Mouse (Mus musculus) lung, embryonic 15.5 days (tissue): Measurements from ENCODE around the gene Zfp296. TPM values are rescaled to one million over a fixed set of nuclear protein-coding genes. Genes with fewer than 3 reads are reported as not detected.
"Not testable (repeated sequence)": the region's sequence is repeated elsewhere in the genome, so short reads cannot be mapped to it uniquely, and the experiment has no call there.

Experiments used
- ATAC-seq: fragments of 200-750 bp; cut with Nextera tagmentation; 2 replicates; pipeline ENCODE4 v1.8.0; 2017; ENCODE audit warnings: moderate number of reproducible peaks, borderline replicate concordance; ENCODE audit not compliant: low FRiP score, low TSS enrichment; ENCODE audit errors: extremely low read depth
- H3K27ac ChIP-seq: fragments of 300-500 bp; sonication (generic); 2 replicates; pipeline ENCODE4 v1.5.1; 2015; ENCODE audit warnings: moderate library complexity, mild to moderate bottlenecking, inconsistent platforms
- H3K27me3 ChIP-seq: fragments of 300-500 bp; sonication (generic); 2 replicates; pipeline ENCODE4 v1.6.1; 2015; ENCODE audit warnings: inconsistent platforms
- H3K36me3 ChIP-seq: fragments of 300-500 bp; sonication (generic); 2 replicates; pipeline ENCODE4 v1.6.1; 2015; ENCODE audit warnings: inconsistent platforms
- H3K4me1 ChIP-seq: fragments of 300-500 bp; sonication (generic); 2 replicates; pipeline ENCODE4 v1.6.1; 2015; ENCODE audit warnings: inconsistent platforms
- H3K4me2 ChIP-seq: fragments of 300-500 bp; sonication (generic); 2 replicates; pipeline ENCODE4 v1.6.1; 2015; ENCODE audit warnings: inconsistent platforms, mild to moderate bottlenecking, moderate library complexity
- H3K4me3 ChIP-seq: fragments of 300-500 bp; sonication (generic); 2 replicates; pipeline ENCODE4 v1.5.1; 2015; ENCODE audit warnings: mild to moderate bottlenecking, inconsistent platforms
- H3K9ac ChIP-seq: fragments of 300-500 bp; sonication (generic); 2 replicates; pipeline ENCODE4 v1.6.1; 2015; ENCODE audit warnings: inconsistent platforms
- H3K9me3 ChIP-seq: fragments of 300-500 bp; sonication (generic); 2 replicates; pipeline ENCODE4 v1.6.1; 2016; ENCODE audit warnings: inconsistent platforms
- WGBS: fragments of 180-500 bp; shearing (Covaris S2); methylation state at CpG from one replicate; pipeline ENCODE4 v1.1.7; 2015; 5-methylcytosine and 5-hydroxymethylcytosine counted together
- polyA plus RNA-seq: library from polyadenylated mRNA; unstranded; fragments of >200 nt; fragmentation: Nextera tagmentation; extraction: Ambion mirVana; gene quantifications from 2 replicates; pipeline ENCODE4 v1.2.1, GENCODE M21; 2015

The Zfp296 gene
- polyA plus RNA-seq, 1 experiment from 2014 or later, result 0.50 TPM

- Histone ChIP-seq H3K4me2 (no peak overlapping the region), H3K9me3 (no peaks in the 10 kb centered on the region), H3K36me3 (peaks cover 87% of the 10 kb centered on the region), H3K4me3 (no peak overlapping the region), H3K4me1 (no peaks in the 10 kb centered on the region), H3K9ac (no peak overlapping the region), H3K27ac (no peak overlapping the region), H3K27me3 (no peaks in the 10 kb centered on the region)
- 83% methylated on average over 46 of the region's 46 CpGs for WGBS
- no peak for ATAC-seq
These were observed 9.2 kb downstream of the Zfp296 start for GRCm38 (mm10) chr7:19586269-19586668.

GRCm38 (mm10) chr7:19589207-19589606 is 12.1 kb downstream of the Zfp296 start:
- no peak overlapping the region for H3K9ac ChIP-seq
- WGBS, result 40% methylated on average over 3 of the region's 3 CpGs
- no peaks in the 10 kb centered on the region for H3K27me3 ChIP-seq
- H3K4me3 ChIP-seq, result no peak overlapping the region
- H3K27ac ChIP-seq, result no peak overlapping the region
- no peak overlapping the region for H3K4me2 ChIP-seq
- no peak for ATAC-seq
- peaks cover 92% of the 10 kb centered on the region for H3K36me3 ChIP-seq
- H3K4me1 ChIP-seq, result no peaks in the 10 kb centered on the region
- no peaks in the 10 kb centered on the region for H3K9me3 ChIP-seq

GRCm38 (mm10) chr7:19589917-19590316 is 12.8 kb downstream of the Zfp296 start:
- Histone ChIP-seq H3K27me3 (no peaks in the 10 kb centered on the region), H3K9me3 (no peaks in the 10 kb centered on the region), H3K36me3 (peaks cover 85% of the 10 kb centered on the region), H3K27ac (no peak overlapping the region), H3K4me3 (no peak overlapping the region), H3K4me1 (no peaks in the 10 kb centered on the region), H3K4me2 (no peak overlapping the region), H3K9ac (no peak overlapping the region)
- no peak for ATAC-seq
- 60% methylated on average over 3 of the region's 3 CpGs for WGBS

- no peak overlapping the region for H3K27ac ChIP-seq
- WGBS, result 82% methylated on average over 10 of the region's 10 CpGs
- no peak overlapping the region for H3K4me2 ChIP-seq
- H3K9me3 ChIP-seq, result no peaks in the 10 kb centered on the region
- no peaks in the 10 kb centered on the region for H3K4me1 ChIP-seq
- ATAC-seq, result no peak
- H3K4me3 ChIP-seq, result no peak overlapping the region
- H3K9ac ChIP-seq, result no peak overlapping the region
- peaks cover 73% of the 10 kb centered on the region for H3K36me3 ChIP-seq
- H3K27me3 ChIP-seq, result no peaks in the 10 kb centered on the region
These were observed 16.1 kb downstream of the Zfp296 start for GRCm38 (mm10) chr7:19593061-19593730.

GRCm38 (mm10) chr7:19600562-19600961 is 23.5 kb downstream of the Zfp296 start:
- no peak overlapping the region for H3K4me3 ChIP-seq

GRCm38 (mm10) chr7:19603055-19603454 is 26.0 kb downstream of the Zfp296 start:
- peak overlapping the region; percentile 83 for H3K4me2 ChIP-seq
- no peak for ATAC-seq
- no peaks in the 10 kb centered on the region for H3K27me3 ChIP-seq
- H3K4me1 ChIP-seq, result peaks cover 19% of the 10 kb centered on the region
- peaks cover 39% of the 10 kb centered on the region for H3K36me3 ChIP-seq
- WGBS, result 77% methylated on average over 12 of the region's 12 CpGs
- H3K9me3 ChIP-seq, result no peaks in the 10 kb centered on the region
- peak overlapping the region; percentile 97 for H3K9ac ChIP-seq
- H3K4me3 ChIP-seq, result peak overlapping the region; percentile 97
- H3K27ac ChIP-seq, result no peak overlapping the region

More at GRCm38 (mm10) chr7:19600562-19600961, 23.5 kb downstream of the Zfp296 start:
- 65% methylated on average over 5 of the region's 5 CpGs for WGBS
- H3K27ac ChIP-seq, result no peak overlapping the region
- H3K27me3 ChIP-seq, result no peaks in the 10 kb centered on the region
- peaks cover 50% of the 10 kb centered on the region for H3K36me3 ChIP-seq
- H3K4me2 ChIP-seq, result no peak overlapping the region
- peaks cover 19% of the 10 kb centered on the region for H3K4me1 ChIP-seq
- no peak for ATAC-seq
- no peak overlapping the region for H3K9ac ChIP-seq
- no peaks in the 10 kb centered on the region for H3K9me3 ChIP-seq

GRCm38 (mm10) chr7:19603849-19604605 is 26.9 kb downstream of the Zfp296 start, which contains the start of gene Clasrp:
Gene Clasrp, minus strand, starts transcription at chr7:19604486.
- Histone ChIP-seq H3K4me2 (peak within 1 kb of the TSS; percentile 83), H3K27me3 (no peaks in the 10 kb centered on the region), H3K4me1 (peaks cover 19% of the 10 kb centered on the region), H3K4me3 (peak within 1 kb of the TSS; percentile 97), H3K36me3 (peaks cover 32% of the 10 kb centered on the region), H3K27ac (peak within 1 kb of the TSS; percentile 76), H3K9me3 (no peaks in the 10 kb centered on the region), H3K9ac (peak within 1 kb of the TSS; percentile 97)
- ATAC-seq, result peak; percentile 94
- under 1% methylated on average over 57 of the region's 57 CpGs for WGBS

GRCm38 (mm10) chr7:19604606-19605214 is 27.6 kb downstream of the Zfp296 start:
- Histone ChIP-seq H3K4me3 (peak overlapping the region; percentile 97), H3K4me2 (peak overlapping the region; percentile 83), H3K27ac (0 out of 2 replicates have a peak overlapping the region, but pooled peaks have one; percentile 50), H3K4me1 (peaks cover 19% of the 10 kb centered on the region), H3K36me3 (peaks cover 25% of the 10 kb centered on the region)
- not testable (repeated sequence) for H3K9ac ChIP-seq, H3K9me3 ChIP-seq, H3K27me3 ChIP-seq, ATAC-seq
- WGBS, result 57% methylated on average over 10 of the region's 10 CpGs

GRCm38 (mm10) chr7:19607291-19607690 is 30.2 kb downstream of the Zfp296 start:
- ATAC-seq, result no peak
- no peak overlapping the region for H3K9ac ChIP-seq
- WGBS, result 68% methylated on average over 5 of the region's 5 CpGs
- no peaks in the 10 kb centered on the region for H3K27me3 ChIP-seq
- H3K27ac ChIP-seq, result no peak overlapping the region
- no peaks in the 10 kb centered on the region for H3K9me3 ChIP-seq
- H3K4me1 ChIP-seq, result peaks cover 15% of the 10 kb centered on the region
- 0 out of 2 replicates have a peak, but pooled peaks cover under 1% of the 10 kb centered on the region for H3K36me3 ChIP-seq
- no peak overlapping the region for H3K4me2 ChIP-seq
- no peak overlapping the region for H3K4me3 ChIP-seq

- Histone ChIP-seq H3K4me1 (no peaks in the 10 kb centered on the region), H3K27ac (no peak overlapping the region), H3K9ac (no peak overlapping the region), H3K9me3 (no peaks in the 10 kb centered on the region), H3K27me3 (no peaks in the 10 kb centered on the region), H3K36me3 (no peaks in the 10 kb centered on the region), H3K4me3 (no peak overlapping the region), H3K4me2 (no peak overlapping the region)
- no peak for ATAC-seq
- 84% methylated on average over 12 of the region's 12 CpGs for WGBS
These were observed 32.7 kb downstream of the Zfp296 start for GRCm38 (mm10) chr7:19609641-19610332.

- Histone ChIP-seq H3K4me1 (no peaks in the 10 kb centered on the region), H3K36me3 (no peaks in the 10 kb centered on the region), H3K27me3 (no peaks in the 10 kb centered on the region), H3K27ac (no peak overlapping the region), H3K4me2 (no peak overlapping the region), H3K4me3 (no peak overlapping the region), H3K9ac (no peak overlapping the region), H3K9me3 (no peaks in the 10 kb centered on the region)
- no peak for ATAC-seq
- 75% methylated on average over 5 of the region's 5 CpGs for WGBS
These were observed 33.9 kb downstream of the Zfp296 start for GRCm38 (mm10) chr7:19610969-19611368.
